Mouse (Mus musculus) heart, adult 2 months (tissue): ENCODE measurements around the gene Tm7sf3. TPM values are rescaled to one million over a fixed set of nuclear protein-coding genes. Genes with fewer than 3 reads are reported as not detected.

Experiments
- DNase-seq, 2 experiments: peaks; one replicate each; pipeline ENCODE4 v3.0.0; 2021
- H3K27ac ChIP-seq: fragments of 200-600 bp; 2 replicates; pipeline ENCODE4 v1.8.1; 2022
- H3K27me3 ChIP-seq: fragments of 200-500 bp; 2 replicates; pipeline ENCODE4 v1.6.1; 2012; ENCODE audit warnings: mild to moderate bottlenecking, low read length, inconsistent platforms, mixed read lengths; ENCODE audit not compliant: control insufficient read depth, insufficient read depth
- H3K36me3 ChIP-seq: fragments of 200-500 bp; 2 replicates; pipeline ENCODE4 v1.6.1; 2012; ENCODE audit warnings: low read length, inconsistent platforms; ENCODE audit not compliant: control insufficient read depth, insufficient read depth
- H3K4me1 ChIP-seq: fragments of 200-500 bp; 2 replicates; pipeline ENCODE4 v1.6.1; 2011; ENCODE audit warnings: low read length; ENCODE audit not compliant: control insufficient read depth, insufficient read depth
- H3K4me3 ChIP-seq: fragments of 200-600 bp; 2 replicates; pipeline ENCODE4 v1.8.1; 2022
- H3K79me2 ChIP-seq: fragments of 200-500 bp; replicated peaks from 2 replicates; pipeline ENCODE4 v1.6.1; 2012; ENCODE audit warnings: mild to moderate bottlenecking, inconsistent platforms, low read length, moderate library complexity, mixed read lengths; ENCODE audit not compliant: control insufficient read depth, insufficient read depth
- H3K9ac ChIP-seq: fragments of 200-500 bp; 2 replicates; pipeline ENCODE4 v1.6.1; 2012; ENCODE audit warnings: low read depth, mild to moderate bottlenecking, control low read depth, inconsistent platforms, low read length, mixed read lengths
- CTCF ChIP-seq: fragments of 200-600 bp; IDR thresholded peaks from 2 replicates; pipeline ENCODE4 v1.8.1; 2022; ENCODE audit warnings: antibody characterized with exemption, mild to moderate bottlenecking, moderate library complexity
- EP300 ChIP-seq: fragments of 200-500 bp; IDR thresholded peaks from 2 replicates; pipeline ENCODE4 v1.6.1; 2011; ENCODE audit warnings: low read depth, low read length, control low read depth; ENCODE audit not compliant: insufficient read depth
- POLR2A ChIP-seq: fragments of 200-500 bp; IDR thresholded peaks from 2 replicates; pipeline ENCODE4 v1.6.1; 2011; ENCODE audit warnings: mild to moderate bottlenecking, low read depth, low read length, control low read depth; ENCODE audit not compliant: insufficient read depth
- WGBS: fragments of 180-500 bp; shearing (Covaris S2); methylation state at CpG from one replicate; pipeline ENCODE4 v1.1.7; 2018; 5-methylcytosine and 5-hydroxymethylcytosine counted together
- intact Hi-C: fragments of 180-260 bp; cut with DNase I; formaldehyde crosslinking; loops from one replicate; pipeline ENCODE4 v1.15.1; 2025
- polyA plus RNA-seq: library from polyadenylated mRNA; depleted of rRNA; stranded (reverse); fragments of >200 nt; gene quantifications from 2 replicates; pipeline ENCODE4 v1.2.3, GENCODE M21; 2012
- total RNA-seq, 2 experiments: library from RNA; stranded (reverse); gene quantifications; 2 replicates each; pipeline ENCODE4 v1.2.3; 2021

The Tm7sf3 gene
- total and polyA plus RNA-seq, 3 experiments = 9.7 to 18.0 (median 14.6) TPM

DNA sequence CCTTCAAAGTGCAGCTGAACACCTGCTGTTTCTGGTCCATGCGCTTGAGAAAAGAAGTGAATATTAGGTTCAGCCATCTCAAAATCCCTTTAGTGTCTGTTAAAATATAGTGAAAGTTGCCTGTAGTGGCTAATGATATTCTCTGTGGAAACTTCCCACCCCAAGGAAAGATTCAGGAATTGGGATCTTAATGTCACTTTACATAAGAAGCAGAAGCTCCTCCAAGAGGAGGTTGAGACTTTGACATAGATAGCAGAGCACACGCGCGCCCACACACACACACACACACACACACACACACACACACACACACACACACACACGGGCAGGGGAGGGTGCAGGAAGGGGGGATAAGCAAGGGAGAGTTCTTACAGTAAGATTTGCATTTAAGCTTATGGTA, 57.5 kb downstream of the Tm7sf3 start:
- 94% methylated on average over 5 of the region's 5 CpGs for WGBS
- Histone ChIP-seq H3K4me3 (no peak overlapping the region), H3K27me3 (no peaks in the 10 kb centered on the region), H3K79me2 (peaks cover 6% of the 10 kb centered on the region; the same call in 1 of the 2 replicates), H3K36me3 (peaks cover 9% of the 10 kb centered on the region; the same call in 1 of the 2 replicates), H3K27ac (no peak overlapping the region), H3K4me1 (no peaks in the 10 kb centered on the region; the same call in 1 of the 2 replicates), H3K9ac (no peak overlapping the region)
- TF ChIP-seq EP300 (no peak), CTCF (no peak), POLR2A (no peak)
- intact Hi-C loops = no loop called here
- no peak for DNase-seq

DNA sequence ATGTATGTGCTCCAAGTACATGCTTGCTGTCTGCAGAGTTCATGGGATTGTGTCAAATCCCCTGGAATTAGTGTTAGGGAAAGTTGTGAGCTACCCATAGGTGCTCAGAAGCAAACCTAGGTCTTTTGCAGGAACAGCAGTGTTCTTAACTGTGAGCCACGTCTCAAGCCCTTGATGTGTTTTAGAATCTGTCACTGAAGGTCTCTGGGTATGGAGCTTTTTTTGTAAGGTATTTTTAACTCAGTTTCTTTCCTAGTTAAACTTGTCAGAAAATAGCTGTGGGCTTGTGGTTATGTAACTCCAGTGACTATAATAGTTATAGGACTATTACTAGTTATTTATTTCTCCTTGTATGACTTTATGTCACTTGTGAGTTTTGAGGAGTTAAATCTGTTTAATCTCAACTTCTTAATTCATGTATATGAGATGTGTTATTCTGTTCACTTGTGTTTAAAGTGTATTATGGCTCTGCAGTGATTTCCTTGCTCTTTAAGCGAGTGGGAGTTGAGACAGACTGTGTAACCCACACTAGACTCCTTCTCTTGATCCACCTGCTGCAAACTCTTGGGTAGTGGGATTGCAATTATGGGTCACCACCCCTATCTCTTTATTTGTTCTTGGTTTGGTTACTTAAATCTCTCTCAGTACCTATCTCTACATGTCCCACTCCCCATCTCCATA, 59.1 kb downstream of the Tm7sf3 start:
- H3K36me3 ChIP-seq = peaks cover 4% of the 10 kb centered on the region; the same call in 1 of the 2 replicates
- TF ChIP-seq POLR2A = no peak
- no peak for TF ChIP-seq EP300
- no peak for TF ChIP-seq CTCF
- peaks cover 6% of the 10 kb centered on the region; the same call in 1 of the 2 replicates for H3K79me2 ChIP-seq
- no peak overlapping the region; the same call in 1 of the 2 replicates for H3K9ac ChIP-seq
- 67% methylated on average over 2 of the region's 2 CpGs for WGBS
- intact Hi-C loops = no loop called here
- no peak overlapping the region for H3K4me3 ChIP-seq
- no peaks in the 10 kb centered on the region for H3K27me3 ChIP-seq
- H3K4me1 ChIP-seq = peaks cover 5% of the 10 kb centered on the region
- no peak overlapping the region for H3K27ac ChIP-seq
- no peak for DNase-seq

DNA sequence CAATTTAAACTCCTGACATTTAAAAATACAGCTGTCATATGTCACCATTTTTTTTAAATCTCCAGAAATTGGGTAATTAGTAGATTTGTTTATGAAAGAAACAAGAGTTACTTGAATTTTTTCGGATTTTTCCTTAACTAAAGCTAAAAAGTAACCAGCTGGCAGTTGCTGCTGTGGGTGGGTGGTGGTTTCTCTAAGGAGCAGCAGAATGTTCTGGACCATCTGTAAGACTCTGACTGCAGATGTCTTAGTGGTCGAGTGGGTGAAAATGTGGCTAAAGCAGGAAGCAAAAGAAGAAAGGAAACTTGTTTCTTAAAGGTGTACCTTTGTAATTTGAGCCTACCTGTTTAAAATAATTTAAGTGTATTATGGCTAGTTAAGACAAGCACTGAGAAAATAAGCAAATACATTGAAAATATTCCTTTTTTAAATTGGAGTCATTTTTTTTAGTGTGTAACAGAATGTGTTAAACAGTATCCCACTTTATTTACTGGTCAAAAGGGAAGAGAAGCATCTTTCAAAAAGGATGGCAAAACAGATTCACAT, 62.2 kb downstream of the Tm7sf3 start:
- no peak for TF ChIP-seq CTCF
- 21% methylated on average over 2 of the region's 2 CpGs for WGBS
- no peak overlapping the region for H3K9ac ChIP-seq
- H3K4me1 ChIP-seq = peaks cover 9% of the 10 kb centered on the region
- peaks cover 8% of the 10 kb centered on the region; the same call in 1 of the 2 replicates for H3K36me3 ChIP-seq
- H3K27ac ChIP-seq = no peak overlapping the region
- H3K4me3 ChIP-seq = no peak overlapping the region
- no peaks in the 10 kb centered on the region for H3K27me3 ChIP-seq
- DNase-seq = no peak
- intact Hi-C loops = no loop called here
- peaks cover 6% of the 10 kb centered on the region; the same call in 1 of the 2 replicates for H3K79me2 ChIP-seq

DNA sequence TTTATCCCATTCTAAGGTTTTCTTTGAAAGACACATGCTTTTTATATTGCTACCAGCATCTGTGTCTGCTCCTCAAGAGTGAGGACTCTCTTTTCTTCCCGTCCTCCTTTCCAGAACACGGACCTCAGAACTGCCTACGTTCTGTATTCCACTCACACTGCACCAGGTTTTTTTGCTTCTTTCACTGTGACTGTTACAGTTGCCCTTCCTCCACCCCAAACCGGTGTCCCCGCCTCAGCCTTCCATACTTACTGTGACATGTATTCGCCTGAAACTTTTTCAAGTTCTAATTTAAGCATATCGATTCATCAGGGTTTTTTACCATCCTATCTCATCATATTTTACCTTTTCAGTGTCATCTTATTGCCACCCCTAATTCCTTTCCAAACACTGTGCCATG, 64.0 kb downstream of the Tm7sf3 start:
- H3K79me2 ChIP-seq = peaks cover 3% of the 10 kb centered on the region; the same call in 1 of the 2 replicates
- intact Hi-C loops = loop anchor here (5.0 to 10.0 kb wide), 2 partner anchors 144 to 186 kb away; partner anchors contain the start of gene Stk38l
- H3K4me3 ChIP-seq = peak overlapping the region; percentile 94
- WGBS = 3% methylated on average over 7 of the region's 7 CpGs
- TF ChIP-seq CTCF = no peak
- TF ChIP-seq POLR2A = no peak
- TF ChIP-seq EP300 = no peak
- H3K27me3 ChIP-seq = no peaks in the 10 kb centered on the region
- H3K9ac ChIP-seq = peak overlapping the region; percentile 93
- H3K4me1 ChIP-seq = peaks cover 9% of the 10 kb centered on the region
- peak in 1 of 2 experiments; percentile 8 for DNase-seq
- peaks cover 6% of the 10 kb centered on the region for H3K36me3 ChIP-seq
- peak overlapping the region; percentile 100 for H3K27ac ChIP-seq

DNA sequence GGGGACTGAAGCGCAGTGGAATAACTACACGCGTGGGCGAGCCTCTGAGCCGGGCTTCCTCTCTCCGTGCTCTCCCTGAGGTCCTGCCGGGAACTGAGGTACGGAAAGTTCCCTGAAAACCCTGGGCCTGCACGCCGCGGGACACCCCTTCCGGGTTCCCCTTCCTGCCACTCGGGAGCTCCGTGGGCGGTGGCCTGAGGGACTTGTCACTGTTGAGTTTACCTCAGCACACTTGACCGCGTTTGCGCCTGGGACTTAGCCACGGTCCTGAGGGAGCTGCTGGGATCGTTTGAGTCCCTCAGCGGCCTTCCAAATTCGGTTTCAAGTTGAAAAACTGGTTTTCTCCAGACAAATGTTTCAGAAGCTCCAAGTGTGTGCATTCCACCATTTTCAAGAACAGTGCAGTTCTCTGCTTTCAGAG, 64.5 kb downstream of the Tm7sf3 start:
- intact Hi-C loops = loop anchor here (5.0 to 10.0 kb wide), 2 partner anchors 144 to 187 kb away; partner anchors contain the start of gene Stk38l

More for the DNA sequence above, 64.5 kb downstream of the Tm7sf3 start:
- Histone ChIP-seq H3K27me3 (no peaks in the 10 kb centered on the region), H3K27ac (peak overlapping the region; percentile 100), H3K4me3 (peak overlapping the region; percentile 94), H3K4me1 (peaks cover 9% of the 10 kb centered on the region), H3K9ac (peak overlapping the region; percentile 93), H3K36me3 (peaks cover 6% of the 10 kb centered on the region), H3K79me2 (peaks cover 1% of the 10 kb centered on the region; the same call in 1 of the 2 replicates)
- TF ChIP-seq POLR2A (no peak; the same call in 1 of the 2 replicates), EP300 (peak; percentile 43; the same call in 1 of the 2 replicates), CTCF (no peak)
- DNase-seq = peak in 1 of 2 experiments; percentile 85
- WGBS = under 1% methylated on average over 22 of the region's 22 CpGs
